Mouse (Mus musculus) kidney, embryonic 16.5 days (tissue): ENCODE measurements around the gene C8b. TPM values are rescaled to one million over a fixed set of nuclear protein-coding genes. Genes with fewer than 3 reads are reported as not detected.
A peak's percentile ranks its signal among the peaks of the same experiment; 100 is the strongest.

Experiments
- ATAC-seq: fragments of 200-750 bp; cut with Nextera tagmentation; 2 replicates; pipeline ENCODE4 v1.8.0; 2017; ENCODE audit warnings: moderate TSS enrichment; ENCODE audit not compliant: low FRiP score, low TSS enrichment
- H3K27ac ChIP-seq: fragments of 300-500 bp; sonication (generic); 2 replicates; pipeline ENCODE4 v1.5.1; 2014; ENCODE audit warnings: low read length
- H3K27me3 ChIP-seq: fragments of 300-500 bp; sonication (generic); 2 replicates; pipeline ENCODE4 v1.6.1; 2014; ENCODE audit warnings: low read length, control low read depth, mixed read lengths; ENCODE audit not compliant: insufficient read depth
- H3K36me3 ChIP-seq: fragments of 300-500 bp; sonication (generic); 2 replicates; pipeline ENCODE4 v1.6.1; 2014; ENCODE audit warnings: low read length, control low read depth, mixed read lengths; ENCODE audit not compliant: insufficient read depth
- H3K4me1 ChIP-seq: fragments of 300-500 bp; sonication (generic); 2 replicates; pipeline ENCODE4 v1.6.1; 2014; ENCODE audit warnings: low read length, control low read depth, mixed read lengths; ENCODE audit not compliant: insufficient read depth
- H3K4me2 ChIP-seq: fragments of 300-500 bp; sonication (generic); replicated peaks from 2 replicates; pipeline ENCODE4 v1.6.1; 2014; ENCODE audit warnings: low read depth, low read length
- H3K4me3 ChIP-seq: fragments of 300-500 bp; sonication (generic); 2 replicates; pipeline ENCODE4 v1.5.1; 2014; ENCODE audit warnings: mild to moderate bottlenecking, low read length
- H3K9ac ChIP-seq: fragments of 300-500 bp; sonication (generic); replicated peaks from 2 replicates; pipeline ENCODE4 v1.6.1; 2014; ENCODE audit warnings: low read length
- H3K9me3 ChIP-seq: fragments of 300-500 bp; sonication (generic); 2 replicates; pipeline ENCODE4 v1.6.1; 2016; ENCODE audit warnings: low read length, control low read depth
- WGBS: fragments of 180-500 bp; shearing (Covaris S2); extraction: QIAGEN DNeasy Blood & Tissue Kit; methylation state at CpG from one replicate; pipeline ENCODE4 v1.1.7; 2014; 5-methylcytosine and 5-hydroxymethylcytosine counted together
- polyA plus RNA-seq: library from polyadenylated mRNA; unstranded; fragments of >200 nt; fragmentation: Nextera tagmentation; extraction: Ambion mirVana; gene quantifications from 2 replicates; pipeline ENCODE4 v1.2.1, GENCODE M21; 2015

C8b gene
- polyA plus RNA-seq, 1 experiment from 2014 or later: 0.20 TPM

DNA sequence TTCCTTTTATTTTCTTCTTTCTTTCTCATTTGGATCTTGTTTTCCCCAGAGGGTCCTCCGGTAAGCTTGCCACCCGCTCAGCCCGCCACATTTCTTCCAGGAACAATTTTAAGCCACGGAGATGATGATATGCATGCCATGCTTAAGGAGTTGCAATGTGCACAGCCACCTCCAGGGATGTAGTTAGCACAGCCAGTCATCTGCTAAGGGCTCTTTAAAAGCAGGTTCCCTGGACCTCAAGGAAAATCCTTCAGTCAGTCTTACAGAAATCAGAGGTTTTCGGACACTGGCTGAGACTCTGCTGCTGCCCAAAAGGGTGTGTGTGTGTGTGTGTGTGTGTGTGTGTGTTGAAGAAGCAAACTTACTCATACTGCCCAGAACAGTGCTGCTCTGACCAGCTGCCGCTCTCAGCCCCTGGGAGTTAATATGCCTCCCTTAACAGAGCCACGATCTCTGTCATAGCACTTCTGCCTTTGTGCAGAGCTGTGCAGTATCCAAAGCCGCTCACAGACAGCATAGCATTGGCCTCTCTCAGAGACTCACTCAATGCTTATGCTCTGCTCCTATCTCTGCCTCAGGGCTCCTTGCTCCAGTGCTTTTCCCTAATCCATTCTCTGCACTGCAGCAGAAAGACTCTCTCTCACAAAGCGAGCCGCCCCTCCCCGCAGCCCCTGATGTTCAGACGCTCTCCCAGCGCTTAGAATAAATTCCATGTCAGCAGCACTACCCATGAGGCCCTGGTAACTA is 5.1 kb upstream of the C8b start:
- 73% methylated on average over 13 of the region's 13 CpGs for WGBS
- Histone ChIP-seq H3K27me3 (no peaks in the 10 kb centered on the region), H3K4me3 (no peak overlapping the region), H3K9me3 (no peaks in the 10 kb centered on the region), H3K36me3 (no peaks in the 10 kb centered on the region), H3K27ac (no peak overlapping the region), H3K9ac (no peak overlapping the region), H3K4me1 (no peaks in the 10 kb centered on the region; the same call in 1 of the 2 replicates), H3K4me2 (no peak overlapping the region)
- peak; percentile 57 for ATAC-seq

DNA sequence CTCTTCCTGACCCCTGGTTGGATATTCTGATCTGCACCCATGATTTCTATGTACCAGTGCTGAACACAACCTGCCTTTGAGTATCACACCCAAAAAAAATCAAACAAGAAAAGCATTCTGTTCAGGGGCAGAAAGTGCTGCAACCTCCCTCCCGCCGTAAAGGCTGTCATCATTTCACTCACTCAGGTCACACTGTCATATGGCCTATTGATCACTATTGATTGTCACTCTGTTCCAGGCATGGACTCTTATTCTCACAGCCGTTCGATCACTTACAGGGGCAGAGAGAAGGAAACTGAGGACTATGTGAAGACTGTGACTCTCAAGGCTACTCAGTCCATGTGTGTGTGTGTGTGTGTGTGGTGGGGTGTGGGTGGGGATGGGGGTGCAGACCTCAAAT is 2.1 kb downstream of the C8b start:
- ATAC-seq: no peak
- WGBS: 86% methylated on average over 4 of the region's 4 CpGs

DNA sequence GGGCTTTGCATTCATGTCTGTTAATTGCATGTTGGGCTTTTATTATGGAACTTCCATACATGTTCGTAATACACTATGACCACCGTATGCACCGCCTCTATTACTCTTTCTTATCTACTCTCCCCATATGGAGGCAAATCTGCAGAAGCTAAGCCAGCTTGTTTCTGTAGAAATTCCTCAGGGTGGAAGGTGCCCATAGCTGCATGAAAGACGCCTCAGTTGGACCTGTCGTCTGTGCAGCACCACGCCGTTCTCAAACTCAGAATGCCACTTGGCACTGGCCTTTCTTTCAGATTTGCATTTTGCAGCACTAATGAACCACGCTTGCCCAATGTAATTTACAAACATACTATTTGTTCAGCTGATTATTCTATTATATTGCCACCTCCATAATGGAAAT is 3.5 kb downstream of the C8b start:
- no peak overlapping the region for H3K4me3 ChIP-seq
- H3K36me3 ChIP-seq: no peaks in the 10 kb centered on the region
- ATAC-seq: no peak
- no peaks in the 10 kb centered on the region for H3K27me3 ChIP-seq
- 84% methylated on average over 8 of the region's 8 CpGs for WGBS
- H3K4me1 ChIP-seq: no peaks in the 10 kb centered on the region
- no peaks in the 10 kb centered on the region for H3K9me3 ChIP-seq
- no peak overlapping the region for H3K4me2 ChIP-seq
- no peak overlapping the region for H3K9ac ChIP-seq
- H3K27ac ChIP-seq: no peak overlapping the region

More for the DNA sequence above, 2.1 kb downstream of the C8b start:
- Histone ChIP-seq H3K9ac (no peak overlapping the region), H3K27ac (no peak overlapping the region), H3K4me1 (no peaks in the 10 kb centered on the region), H3K9me3 (no peaks in the 10 kb centered on the region), H3K36me3 (no peaks in the 10 kb centered on the region), H3K27me3 (no peaks in the 10 kb centered on the region), H3K4me2 (no peak overlapping the region), H3K4me3 (no peak overlapping the region)

DNA sequence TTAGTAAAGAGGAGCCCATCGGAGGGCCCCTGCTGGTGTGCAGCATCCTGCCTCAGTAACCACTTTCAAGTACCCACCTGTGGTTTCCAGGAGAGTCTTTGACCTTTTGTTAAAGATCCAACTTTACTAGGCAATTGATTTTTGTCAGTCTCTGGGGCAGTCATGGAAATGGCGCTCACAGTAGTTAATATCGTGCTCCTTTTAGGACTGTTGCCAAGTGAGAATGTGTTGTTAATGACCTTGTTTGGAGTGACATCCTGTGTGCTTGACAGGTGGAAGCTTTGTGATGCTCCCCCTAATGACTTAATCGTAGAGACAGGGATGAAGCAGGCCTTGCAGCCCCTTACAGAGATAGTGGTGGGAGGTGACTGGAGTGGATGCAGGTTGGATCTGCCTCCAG is 4.2 kb downstream of the C8b start:
- Histone ChIP-seq H3K9ac (no peak overlapping the region), H3K36me3 (no peaks in the 10 kb centered on the region), H3K9me3 (no peaks in the 10 kb centered on the region), H3K27me3 (no peaks in the 10 kb centered on the region), H3K4me1 (no peaks in the 10 kb centered on the region), H3K4me3 (no peak overlapping the region), H3K27ac (no peak overlapping the region), H3K4me2 (no peak overlapping the region)
- ATAC-seq: no peak
- 66% methylated on average over 4 of the region's 4 CpGs for WGBS

DNA sequence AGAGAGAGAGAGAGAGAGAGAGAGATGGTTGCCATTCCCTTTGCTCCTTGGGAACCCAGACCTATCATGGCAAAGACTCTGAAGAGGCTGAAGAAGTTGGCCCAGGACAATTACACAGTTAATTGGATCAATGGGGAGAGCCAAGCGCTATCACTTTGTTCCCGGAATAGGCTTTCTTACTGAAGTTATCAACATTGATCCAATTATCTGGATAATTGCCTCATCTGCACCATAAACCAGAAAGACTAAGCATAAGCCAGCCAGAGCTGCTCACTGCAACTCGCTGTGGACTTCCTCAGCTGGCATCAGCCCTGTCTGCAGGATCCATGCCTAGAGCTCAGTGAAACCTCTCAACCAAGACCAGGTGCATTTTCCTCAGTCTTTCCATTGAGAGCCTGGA is 9.5 kb downstream of the C8b start:
- ATAC-seq: no peak
- WGBS: 70% methylated on average over 3 of the region's 3 CpGs
- H3K4me1 ChIP-seq: no peaks in the 10 kb centered on the region
- no peaks in the 10 kb centered on the region for H3K9me3 ChIP-seq
- no peak overlapping the region for H3K4me2 ChIP-seq
- no peak overlapping the region for H3K27ac ChIP-seq
- H3K36me3 ChIP-seq: no peaks in the 10 kb centered on the region
- no peak overlapping the region for H3K9ac ChIP-seq
- no peaks in the 10 kb centered on the region for H3K27me3 ChIP-seq
- no peak overlapping the region for H3K4me3 ChIP-seq

DNA sequence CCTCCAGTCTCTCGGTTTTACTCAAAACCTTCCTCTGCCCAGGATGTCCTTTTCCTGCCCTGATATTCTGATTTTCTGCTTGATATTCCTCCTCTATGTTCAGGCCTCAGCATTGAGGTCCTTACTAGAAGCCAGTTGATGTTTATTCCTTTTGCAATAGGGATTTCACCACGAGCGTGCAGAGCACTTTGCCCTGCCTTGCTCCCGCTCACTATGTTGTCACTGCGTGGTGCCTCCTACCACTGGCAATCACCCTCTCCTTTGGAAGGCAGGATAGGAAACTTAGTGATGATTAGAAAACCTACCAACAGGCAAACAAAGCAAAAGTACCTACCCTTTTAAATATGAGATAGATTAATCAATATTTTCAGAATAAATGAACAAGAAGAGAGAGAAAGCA is 13.3 kb downstream of the C8b start:
- Histone ChIP-seq H3K4me1 (no peaks in the 10 kb centered on the region), H3K9me3 (no peaks in the 10 kb centered on the region), H3K27ac (no peak overlapping the region), H3K27me3 (no peaks in the 10 kb centered on the region), H3K36me3 (no peaks in the 10 kb centered on the region), H3K4me3 (no peak overlapping the region), H3K4me2 (no peak overlapping the region), H3K9ac (no peak overlapping the region)
- no peak for ATAC-seq
- 84% methylated on average over 5 of the region's 5 CpGs for WGBS

DNA sequence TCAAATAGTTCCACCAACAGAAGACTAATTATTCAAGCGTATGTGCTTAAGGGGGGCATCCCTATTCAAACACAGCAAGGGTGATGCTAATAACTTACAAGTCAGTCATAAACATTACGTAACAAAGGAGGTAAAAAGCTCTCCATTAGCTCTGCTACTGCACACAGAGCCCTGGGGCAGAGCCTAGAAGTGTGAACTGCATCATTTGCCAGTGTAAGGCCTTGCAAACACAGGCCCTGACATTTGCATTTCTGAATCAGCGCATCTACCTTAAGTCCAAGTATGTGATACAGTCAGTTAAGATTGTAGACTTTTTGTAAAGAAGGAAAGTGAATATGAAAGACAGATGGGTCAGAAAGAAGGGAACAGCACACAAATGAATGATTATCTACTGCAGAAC is 15.3 kb downstream of the C8b start:
- Histone ChIP-seq H3K4me2 (no peak overlapping the region), H3K36me3 (no peaks in the 10 kb centered on the region), H3K4me1 (no peaks in the 10 kb centered on the region), H3K9ac (no peak overlapping the region), H3K9me3 (no peaks in the 10 kb centered on the region), H3K4me3 (no peak overlapping the region), H3K27ac (no peak overlapping the region), H3K27me3 (no peaks in the 10 kb centered on the region)
- 86% methylated on average over 3 of the region's 3 CpGs for WGBS
- no peak for ATAC-seq

DNA sequence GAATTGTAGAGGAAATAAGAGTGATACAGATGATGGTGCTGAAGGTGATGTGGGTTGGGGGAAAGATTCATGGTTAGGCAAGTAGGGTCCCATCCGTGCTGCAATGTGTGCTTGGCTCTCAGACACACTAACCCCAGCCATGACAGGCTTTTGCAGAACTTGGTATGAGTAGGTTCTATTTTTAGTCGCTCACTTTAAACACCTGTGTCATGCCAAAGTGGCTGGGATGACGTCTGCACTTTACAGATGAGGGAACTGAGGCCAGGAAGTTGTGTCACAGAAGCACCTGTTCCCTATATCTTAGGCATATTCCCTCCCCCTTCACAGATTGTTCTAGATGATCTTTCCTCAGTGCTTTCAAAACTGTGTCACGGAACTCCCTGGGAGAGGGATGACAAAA is 16.2 kb downstream of the C8b start:
- Histone ChIP-seq H3K4me2 (no peak overlapping the region), H3K4me1 (no peaks in the 10 kb centered on the region), H3K9ac (no peak overlapping the region), H3K27me3 (no peaks in the 10 kb centered on the region), H3K9me3 (no peaks in the 10 kb centered on the region), H3K27ac (no peak overlapping the region), H3K36me3 (no peaks in the 10 kb centered on the region), H3K4me3 (no peak overlapping the region)
- WGBS: 81% methylated on average over 4 of the region's 4 CpGs
- no peak for ATAC-seq

DNA sequence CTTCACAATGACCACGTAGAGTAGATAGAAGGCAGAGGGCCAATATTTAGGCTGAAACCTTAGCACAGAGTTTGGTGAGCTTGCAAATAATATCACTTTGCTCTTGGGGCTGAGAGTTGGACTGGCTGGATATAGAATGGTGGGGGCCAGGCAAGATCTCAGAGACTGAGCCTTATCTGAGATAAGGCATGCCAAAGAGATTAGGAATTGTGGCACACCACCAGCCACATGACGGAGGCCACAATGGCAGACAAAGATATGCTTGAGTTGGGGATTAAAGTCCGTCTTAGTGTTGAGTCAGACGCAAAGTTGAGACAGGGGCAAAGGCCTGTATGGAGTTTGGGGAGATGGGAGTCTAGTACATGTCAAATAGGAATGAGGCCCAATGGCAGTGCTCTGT is 26.0 kb downstream of the C8b start:
- no peaks in the 10 kb centered on the region for H3K4me1 ChIP-seq
- no peaks in the 10 kb centered on the region for H3K27me3 ChIP-seq
- no peaks in the 10 kb centered on the region for H3K9me3 ChIP-seq
- H3K27ac ChIP-seq: no peak overlapping the region
- no peaks in the 10 kb centered on the region for H3K36me3 ChIP-seq
- H3K4me2 ChIP-seq: no peak overlapping the region
- ATAC-seq: no peak
- H3K4me3 ChIP-seq: no peak overlapping the region
- H3K9ac ChIP-seq: no peak overlapping the region
- WGBS: 98% methylated on average over 4 of the region's 4 CpGs

DNA sequence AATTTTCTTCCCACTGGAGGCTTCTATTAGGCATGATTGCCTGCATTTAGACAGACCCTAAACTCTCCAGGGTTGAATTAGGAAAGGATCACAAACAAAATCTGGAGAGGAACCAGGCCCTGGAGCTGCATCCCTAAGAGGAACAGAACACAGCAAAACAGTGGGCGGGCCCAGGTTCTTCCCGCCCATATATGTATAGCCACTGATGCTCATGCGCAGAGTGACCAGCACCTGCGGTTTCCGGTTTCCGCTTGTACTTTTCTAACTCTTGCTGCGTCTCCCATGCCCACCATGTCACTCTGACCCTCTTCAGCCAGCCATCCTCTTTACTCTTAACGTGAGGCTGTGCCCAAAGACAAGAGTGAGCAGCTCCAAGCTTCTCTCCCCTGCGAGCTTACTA is 32.8 kb downstream of the C8b start:
- Histone ChIP-seq H3K27ac (no peak overlapping the region), H3K4me3 (no peak overlapping the region), H3K36me3 (no peaks in the 10 kb centered on the region), H3K9ac (no peak overlapping the region), H3K27me3 (no peaks in the 10 kb centered on the region), H3K4me1 (no peaks in the 10 kb centered on the region), H3K4me2 (no peak overlapping the region), H3K9me3 (no peaks in the 10 kb centered on the region)
- 83% methylated on average over 9 of the region's 9 CpGs for WGBS
- ATAC-seq: no peak
